Mouse (Mus musculus) T-helper 17 cell (primary cell): ENCODE data around the gene Zfp352.
"Not testable (repeated sequence)": the region's sequence is repeated elsewhere in the genome, so short reads cannot be mapped to it uniquely, and the experiment has no call there.

ENCODE experiments used
- in situ Hi-C, 2 experiments: fragments of 300-600 bp; cut with MboI, MseI; formaldehyde crosslinking; loops; 1 replicate in 1 of 2; 2 replicates in 1 of 2; pipeline ENCODE4 v1.15.1; 2025; ENCODE audit warnings: high pct_unique_total_duplicates in 2 of 2

Gene Zfp352

GRCm38 (mm10) chr4:90218520-90218919 is at the start of gene Zfp352:
Gene Zfp352 (plus strand): TSS chr4:90218820.
- in situ Hi-C loops, result no loop called here

- in situ Hi-C loops, result no loop called here
Observed at GRCm38 (mm10) chr4:90170890-90171483, 47.6 kb upstream of the Zfp352 start.

DNA sequence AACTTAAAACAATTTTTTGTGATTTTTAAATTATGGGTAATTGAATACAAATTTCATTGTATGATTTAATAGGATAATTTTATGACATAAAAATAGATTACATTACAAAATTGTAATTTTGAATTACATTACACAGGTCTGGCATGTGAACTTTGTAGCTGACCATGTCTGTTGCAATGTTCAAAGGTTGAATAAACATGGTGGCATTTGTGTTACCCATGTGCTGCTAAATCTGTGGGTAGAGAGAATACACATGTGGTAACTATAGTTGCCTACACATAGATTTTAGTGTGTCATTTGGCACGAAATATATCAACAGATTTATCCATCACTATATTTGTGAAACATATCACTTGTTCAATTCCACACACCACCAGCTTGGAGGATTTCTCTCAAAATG is 44.6 kb upstream of the Zfp352 start:
- in situ Hi-C loops, result no loop called here

DNA sequence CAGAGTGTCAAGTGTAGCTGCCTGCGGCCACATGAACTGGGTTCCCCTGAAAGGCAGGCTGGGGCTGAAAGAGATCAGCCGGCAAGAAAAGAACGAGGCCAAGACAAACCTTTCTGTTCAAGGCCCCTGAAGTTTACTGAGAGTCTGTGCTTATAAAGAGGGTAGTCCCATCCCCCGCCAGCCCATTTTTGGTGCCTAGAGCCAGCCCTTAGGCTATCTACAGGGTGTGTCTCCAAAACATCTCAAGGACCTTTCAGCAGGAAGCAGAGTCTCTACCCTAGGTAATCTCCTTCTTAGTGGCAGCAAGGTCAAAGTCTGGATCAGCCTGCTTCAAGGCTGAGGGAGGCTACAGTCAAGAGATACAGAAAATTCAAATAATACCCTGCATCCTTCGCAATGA is 15.2 kb upstream of the Zfp352 start:
- in situ Hi-C loops, result no loop called here

GRCm38 (mm10) chr4:90211475-90211874 is 7.1 kb upstream of the Zfp352 start:
- in situ Hi-C loops, result no loop called here

GRCm38 (mm10) chr4:90212076-90212475 is 6.5 kb upstream of the Zfp352 start:
- in situ Hi-C loops, result no loop called here

- in situ Hi-C loops, result not testable (repeated sequence)
Observed at GRCm38 (mm10) chr4:90235646-90236045, 17.0 kb downstream of the Zfp352 start.

- in situ Hi-C loops, result loop anchor here in 1 of 2 experiments (10.0 kb wide), 1 partner anchor 825 kb away; no protein-coding TSS in a partner anchor
Observed at GRCm38 (mm10) chr4:90269781-90270180, 51.2 kb downstream of the Zfp352 start.
